Mouse (Mus musculus) right cerebral cortex, postnatal 14 days (tissue): Measurements from ENCODE around the gene Add3.

Experiments
- DNase-seq: peaks from one replicate; pipeline ENCODE4 v3.0.0; 2022

Add3 gene

DNA sequence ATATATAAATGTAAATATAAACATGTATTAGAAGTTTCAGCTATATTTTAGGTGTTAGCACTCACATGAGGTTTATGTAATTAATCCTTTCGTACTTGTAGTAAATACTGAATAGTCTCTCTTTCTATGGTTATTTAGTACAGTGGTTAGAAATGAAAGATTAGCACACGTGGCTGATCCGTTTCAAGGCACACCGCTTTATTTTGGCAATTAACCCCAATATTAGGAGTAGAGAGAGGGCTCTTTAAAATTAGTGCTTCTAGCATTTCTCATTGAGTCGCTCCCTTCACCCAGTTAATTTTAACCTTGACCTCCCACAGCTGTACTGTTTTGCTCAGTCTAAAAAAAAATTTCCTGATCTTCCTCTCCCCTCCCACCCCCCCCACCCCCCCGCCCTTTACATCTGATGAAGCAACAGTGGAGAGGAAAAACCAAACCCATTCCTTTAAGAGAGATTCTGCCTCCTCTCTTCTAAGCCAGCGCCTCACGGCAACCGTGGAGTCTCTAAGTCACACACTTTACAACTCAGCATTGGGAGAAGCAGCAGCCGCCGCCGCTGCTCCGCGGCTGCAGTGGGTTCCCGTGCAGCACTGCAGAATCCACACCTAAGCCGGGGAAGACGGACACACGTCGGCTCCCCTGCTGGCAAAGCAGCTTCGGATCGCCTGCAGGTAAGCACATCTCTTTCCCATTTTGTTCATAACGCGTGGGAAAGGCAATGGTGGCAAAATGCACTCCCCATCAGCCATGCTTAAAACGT is at the start of gene Add3:
Gene Add3 (plus strand): TSS at position 400 of the 760 bp plus-strand sequence.
- DNase-seq: peak; percentile 63

DNA sequence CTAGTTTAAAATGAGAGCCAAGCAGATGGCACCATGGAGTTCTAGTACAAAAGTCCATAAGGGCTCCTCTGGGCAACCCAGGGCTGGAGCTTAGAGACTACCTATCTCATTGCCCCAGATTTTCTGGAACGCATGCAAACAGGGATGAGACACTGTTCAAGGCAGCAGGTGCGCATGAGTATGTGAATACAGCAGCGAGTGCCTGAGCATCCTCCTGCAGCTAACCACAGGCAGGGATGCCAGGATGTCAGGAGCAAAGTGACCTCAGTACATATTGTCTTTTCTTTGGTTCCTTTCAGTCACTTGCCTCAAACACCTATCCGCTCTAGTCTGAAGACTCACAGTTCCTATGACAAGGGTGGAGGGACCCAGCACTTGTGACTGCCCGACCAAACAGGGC is 49.6 kb upstream of the Add3 start:
- DNase-seq: no peak

DNA sequence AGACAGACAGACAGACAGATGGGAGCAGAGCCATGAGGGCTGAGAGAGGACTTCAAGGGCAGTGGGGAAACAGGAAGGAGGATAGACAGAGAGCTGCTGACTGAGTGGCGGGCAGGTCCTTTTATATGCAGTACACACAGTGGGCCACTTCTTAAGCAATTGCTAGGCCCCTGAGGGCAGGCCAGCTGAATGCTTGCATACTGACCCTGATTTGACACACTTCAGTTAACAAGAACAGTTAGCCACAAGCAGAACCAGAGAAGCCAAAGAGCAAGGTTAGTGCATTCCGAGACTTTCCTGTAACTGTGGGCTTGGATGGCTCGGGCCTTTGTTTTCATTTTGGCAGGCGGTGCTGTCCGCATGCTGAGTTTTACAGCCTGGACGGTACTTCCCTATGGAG is 48.0 kb upstream of the Add3 start:
- DNase-seq: no peak

- no peak for DNase-seq
These were observed 46.9 kb upstream of the Add3 start for GRCm38 (mm10) chr19:53093294-53093693.

DNA sequence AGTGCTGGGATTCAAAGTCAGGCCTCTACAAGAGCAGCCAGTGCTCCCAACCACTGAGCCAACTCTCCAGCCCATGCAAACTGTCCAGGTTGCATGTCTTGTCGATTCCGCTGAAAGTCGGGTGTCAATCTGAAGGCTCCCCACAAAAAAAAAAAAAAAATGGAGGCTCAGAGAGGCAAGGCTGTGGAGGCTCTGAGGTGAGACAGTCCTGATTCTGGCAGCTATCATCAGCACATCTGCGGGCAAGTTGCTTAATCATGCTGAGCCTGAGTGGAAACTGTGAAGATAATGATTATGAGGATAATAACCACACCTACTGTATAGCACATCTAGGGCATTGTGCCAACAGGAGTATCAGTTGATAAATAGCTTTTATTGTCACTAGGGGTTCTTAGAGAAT is 45.6 kb upstream of the Add3 start:
- DNase-seq: no peak

DNA sequence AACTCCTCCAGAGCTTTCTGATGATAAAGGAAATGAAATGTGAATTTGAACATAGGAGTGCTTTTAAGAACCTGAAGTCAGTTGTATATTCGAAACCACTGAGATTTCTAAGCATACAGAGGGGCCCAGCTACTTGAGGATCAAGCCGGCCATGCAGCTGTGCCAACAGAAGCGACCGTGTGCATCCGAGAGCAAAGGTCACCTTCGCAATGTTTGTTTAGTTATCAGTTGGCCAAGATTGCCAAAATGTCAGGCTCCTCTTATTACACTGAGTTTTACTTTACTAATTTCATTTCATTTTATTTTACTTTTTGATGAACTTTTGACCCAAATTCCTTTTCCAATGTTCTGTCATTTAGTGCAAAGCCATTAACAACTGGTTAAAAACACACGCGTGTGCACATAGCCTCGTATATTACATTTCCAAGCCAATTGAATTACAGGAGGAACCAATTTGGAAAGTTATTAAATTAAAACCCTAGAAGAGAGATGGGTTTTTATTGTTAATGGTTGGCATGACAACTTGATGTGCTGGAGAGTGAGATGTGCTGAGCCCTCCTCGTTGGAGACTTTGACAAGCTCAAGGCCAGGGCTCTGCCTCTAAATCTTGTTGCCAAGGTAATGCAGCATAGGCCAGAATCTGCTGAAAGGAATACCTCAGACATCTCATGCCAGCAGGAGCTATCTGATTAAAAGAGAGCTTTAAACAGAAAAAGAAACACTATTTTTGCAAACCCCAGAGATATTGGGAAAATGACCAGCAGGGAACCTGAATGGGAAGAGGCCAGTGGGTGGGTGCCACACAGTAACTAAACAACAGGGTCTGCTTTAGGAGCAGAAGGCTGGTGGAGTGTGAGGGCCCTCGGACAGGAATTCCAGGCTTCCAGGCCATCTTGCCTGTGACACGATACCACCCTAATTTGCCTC is 38.6 kb upstream of the Add3 start:
- DNase-seq: no peak

- peak; percentile 14 for DNase-seq
These were observed 34.7 kb upstream of the Add3 start for GRCm38 (mm10) chr19:53105374-53106090.

DNA sequence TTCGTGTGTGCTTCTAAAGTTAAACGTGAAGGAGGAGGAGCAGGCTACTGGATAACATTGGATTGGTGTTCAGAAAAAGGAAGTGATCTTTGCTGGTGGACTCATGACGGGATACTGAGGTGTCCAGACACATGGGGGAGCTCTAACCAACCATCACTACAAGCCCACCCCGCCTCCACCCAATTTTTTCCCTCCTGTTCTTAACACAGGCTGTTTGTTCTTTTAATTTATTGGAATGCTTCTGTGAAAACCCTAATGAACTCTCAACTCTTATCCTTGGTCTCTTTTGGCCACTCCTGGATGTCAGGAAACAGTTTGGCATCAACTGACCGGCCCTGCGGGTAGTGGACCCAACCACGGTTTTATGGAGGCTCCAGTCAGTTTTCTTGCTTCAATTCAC is 33.3 kb upstream of the Add3 start:
- DNase-seq: peak; percentile 23

GRCm38 (mm10) chr19:53107361-53108247 is 32.6 kb upstream of the Add3 start:
- DNase-seq: no peak

DNA sequence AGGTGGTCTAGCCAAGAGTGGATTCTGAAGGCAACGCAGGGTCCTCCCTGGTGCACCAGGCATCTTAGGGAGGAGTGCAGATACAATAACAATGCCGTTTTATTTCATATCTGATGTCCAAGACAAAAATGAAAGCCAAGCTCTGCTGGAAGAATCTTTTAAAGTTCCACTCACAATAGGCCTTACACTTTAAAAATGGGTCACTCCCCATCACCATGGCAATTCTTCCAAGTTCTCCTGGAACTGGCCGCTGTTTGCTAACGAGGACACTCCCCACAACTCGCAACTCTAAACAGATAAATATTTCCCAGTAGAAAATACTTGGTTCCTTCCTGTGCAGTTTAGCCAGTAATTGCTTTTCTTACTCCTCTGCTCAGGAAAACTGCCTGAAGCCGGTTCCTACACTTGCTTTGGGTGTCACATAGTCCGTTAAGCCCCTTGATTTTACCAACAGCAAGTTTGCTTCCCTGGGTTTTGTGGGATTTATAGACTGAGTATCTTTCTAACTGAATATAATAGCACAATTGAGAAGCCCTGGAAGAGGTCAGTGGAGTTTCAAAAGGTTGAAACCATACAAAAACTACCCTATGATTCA is 28.1 kb upstream of the Add3 start:
- DNase-seq: no peak

DNA sequence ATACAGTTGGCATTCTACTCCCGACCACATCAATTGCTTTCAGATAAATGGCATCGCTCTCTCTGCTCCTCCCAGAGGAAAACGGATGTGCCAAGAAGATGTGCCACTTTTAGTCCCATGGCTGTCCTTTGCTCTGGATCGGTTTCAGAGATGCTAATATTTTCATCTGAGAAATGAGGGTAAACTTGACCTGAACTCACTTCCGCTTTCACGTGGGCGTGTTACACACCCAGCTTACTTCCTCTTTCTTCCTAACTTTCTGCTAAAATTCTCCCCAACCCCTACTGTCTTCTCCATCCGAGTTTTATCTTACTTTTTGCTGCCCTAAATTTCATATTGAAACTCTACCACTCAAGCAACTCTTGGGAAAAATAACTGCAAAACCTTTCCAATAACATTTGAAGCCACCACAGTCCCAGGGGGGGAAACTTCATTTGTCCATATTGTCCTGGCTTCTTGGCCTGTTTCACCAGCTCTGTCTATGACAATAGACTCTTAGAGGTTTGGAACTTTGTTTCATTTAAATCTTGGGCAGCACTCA is 20.9 kb upstream of the Add3 start:
- no peak for DNase-seq

DNA sequence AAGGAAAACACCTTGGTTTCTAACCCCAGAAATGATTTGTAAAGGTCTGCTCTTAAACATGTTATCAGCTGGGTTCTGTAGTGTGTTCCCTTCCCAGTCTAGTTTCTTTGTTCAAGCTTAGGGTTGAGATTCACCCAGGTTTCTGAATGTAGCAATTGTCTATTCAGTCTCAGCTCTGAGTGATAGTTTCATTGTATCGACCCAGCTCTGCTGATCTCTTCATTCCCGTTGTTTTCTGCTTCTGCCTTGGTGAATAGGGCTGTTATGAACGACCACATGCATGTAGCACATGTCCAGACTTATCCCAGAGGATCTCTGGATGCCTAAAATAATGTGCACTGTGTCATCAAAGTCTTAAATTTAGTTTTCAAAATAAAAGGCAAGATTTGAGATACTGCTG is 19.8 kb upstream of the Add3 start:
- no peak for DNase-seq

- DNase-seq: no peak
These were observed 17.5 kb upstream of the Add3 start for GRCm38 (mm10) chr19:53122641-53123241.

- DNase-seq: no peak
These were observed 16.9 kb upstream of the Add3 start for GRCm38 (mm10) chr19:53123301-53123700.

GRCm38 (mm10) chr19:53125679-53126078 is 14.6 kb upstream of the Add3 start:
- DNase-seq: no peak

DNA sequence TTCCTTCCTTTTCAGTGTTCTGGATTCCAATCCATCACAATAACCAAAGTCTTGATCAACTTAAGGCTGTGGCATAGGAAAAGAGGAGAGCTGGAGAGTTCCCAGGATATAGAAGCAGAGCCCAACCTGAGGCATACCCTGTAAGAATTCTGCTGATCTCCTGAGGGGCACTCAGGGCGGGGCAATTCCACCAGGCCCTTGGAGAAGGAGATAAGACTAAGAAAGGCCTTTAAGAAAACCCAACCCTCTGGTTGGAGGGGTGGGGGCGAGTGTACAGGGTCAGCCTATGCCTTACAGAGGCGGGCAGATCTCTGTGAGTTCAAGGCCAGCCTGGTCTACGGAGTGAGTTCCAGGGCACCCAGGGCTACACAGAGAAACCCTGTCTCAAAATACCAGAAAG is 13.7 kb upstream of the Add3 start:
- no peak for DNase-seq

DNA sequence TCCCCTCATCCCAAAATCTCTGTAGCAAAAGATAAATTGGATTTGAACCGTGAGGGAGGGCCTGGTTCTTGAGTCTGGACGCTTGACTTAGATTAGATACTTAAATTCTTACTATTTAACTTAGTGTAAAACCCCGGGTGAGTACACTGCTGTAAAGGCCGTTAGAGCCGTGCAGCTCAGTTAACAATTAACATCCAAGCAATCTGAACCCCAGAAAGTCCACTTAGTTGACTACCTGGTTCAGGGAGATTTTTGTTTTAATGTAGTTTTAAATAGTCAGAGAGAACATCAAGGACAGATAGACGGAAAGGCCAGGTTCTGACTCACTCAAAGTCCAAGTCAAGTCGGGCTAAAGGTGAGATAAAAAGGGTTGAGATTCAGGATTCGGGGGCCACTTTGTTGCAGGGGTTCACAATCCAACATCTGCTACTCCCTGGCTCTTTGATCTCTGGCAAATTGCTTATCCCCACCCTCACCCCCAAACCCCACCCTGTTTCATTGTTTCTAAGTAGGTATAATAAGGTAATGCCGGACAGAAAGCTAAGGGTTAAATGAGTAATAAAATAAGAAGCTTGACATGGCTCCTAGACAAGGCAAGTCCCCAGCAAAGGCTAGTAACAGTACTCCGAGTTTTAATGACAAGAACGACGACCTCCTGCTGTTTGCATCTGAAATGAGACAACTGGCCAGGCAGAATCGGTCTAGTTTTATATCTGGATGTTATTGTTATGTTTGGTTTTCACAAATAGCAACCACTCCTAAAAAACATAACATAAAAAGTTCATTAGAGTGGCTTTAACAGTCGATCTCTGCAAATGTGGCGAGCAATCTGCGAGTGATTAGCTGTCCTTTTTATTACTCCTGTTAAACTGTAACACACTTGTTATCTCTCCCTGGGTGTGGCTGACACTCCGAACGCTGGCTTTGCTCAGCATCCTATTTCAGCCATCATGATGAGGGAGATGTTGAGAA is 12.6 kb upstream of the Add3 start:
- no peak for DNase-seq

GRCm38 (mm10) chr19:53128494-53129337 is 11.5 kb upstream of the Add3 start:
- DNase-seq: no peak
